Mouse (Mus musculus): ENCODE results near the gene Dpm2. TPM values are rescaled to one million over a fixed set of nuclear protein-coding genes. Genes with fewer than 3 reads are reported as not detected.
A peak's percentile ranks its signal among the peaks of the same experiment; 100 is the strongest.

Dpm2 gene
- total and polyA plus RNA-seq, 2 experiments from 2014 or later: 64.1 to 146 TPM

- no peaks in the 10 kb centered on the region for H3K36me3 ChIP-seq (ENCODE audit: insufficient read depth, low read length)
- peak overlapping the region; percentile 36; the same call in 1 of the 2 replicates for H3K27ac ChIP-seq
- 68% methylated on average over 7 of the region's 7 CpGs for WGBS
- no peaks in the 10 kb centered on the region for H3K4me1 ChIP-seq (ENCODE audit: insufficient read depth, low read length)
- TF ChIP-seq CTCF (IDR thresholded peaks at IDR 0.05; ENCODE audit: low read depth): no peak
- ATAC-seq: no peak
- no peak overlapping the region for H3K9ac ChIP-seq (replicated peaks; ENCODE audit: low read length)
- no peaks in the 10 kb centered on the region for H3K27me3 ChIP-seq (ENCODE audit: insufficient read depth, low read length)
- no peak overlapping the region for H3K4me2 ChIP-seq (ENCODE audit: low read depth, low read length)
- no peaks in the 10 kb centered on the region for H3K9me3 ChIP-seq (ENCODE audit: low read length)
- DNase-seq (ENCODE audit: low spot score): no peak
- no peak overlapping the region for H3K4me3 ChIP-seq (ENCODE audit: low read length)
Observed at GRCm38 (mm10) chr2:32556019-32556418, 14.6 kb upstream of the Dpm2 start.

DNA sequence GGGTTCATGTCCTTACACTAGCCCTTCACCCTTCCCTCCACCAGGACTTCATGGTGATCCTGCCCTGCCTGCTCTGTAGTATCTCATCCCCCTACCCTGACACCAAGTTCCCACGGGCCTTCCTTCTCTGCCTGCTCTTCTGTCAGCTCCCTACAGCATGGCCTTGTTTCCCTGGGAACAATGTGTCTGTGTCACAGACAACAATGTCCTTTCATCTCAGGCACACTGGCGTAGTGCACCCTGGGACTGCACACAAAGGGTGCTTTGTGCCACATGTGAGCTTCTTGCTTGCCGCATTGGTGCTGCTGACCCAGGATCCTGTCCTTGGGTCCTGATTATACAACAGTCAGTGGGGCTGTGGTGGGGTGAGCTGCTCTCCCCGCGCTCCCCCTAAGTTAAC is 11.1 kb upstream of the Dpm2 start:
- DNase-seq (ENCODE audit: low spot score) (peak; percentile 65), ATAC-seq (peak; percentile 93)
- peak overlapping the region; percentile 83 for H3K27ac ChIP-seq
- H3K27me3 ChIP-seq (ENCODE audit: insufficient read depth, low read length): no peaks in the 10 kb centered on the region
- 0 out of 2 replicates have a peak overlapping the region, but pooled peaks have one; percentile 18 for H3K9ac ChIP-seq (replicated peaks; ENCODE audit: low read length)
- no peak overlapping the region for H3K4me3 ChIP-seq (ENCODE audit: low read length)
- H3K4me2 ChIP-seq (ENCODE audit: low read depth, low read length): peak overlapping the region; percentile 13; the same call in 1 of the 2 replicates
- H3K36me3 ChIP-seq (ENCODE audit: insufficient read depth, low read length): peaks cover 11% of the 10 kb centered on the region; the same call in 1 of the 2 replicates
- no peak for TF ChIP-seq CTCF (IDR thresholded peaks at IDR 0.05; ENCODE audit: low read depth)
- no peaks in the 10 kb centered on the region for H3K4me1 ChIP-seq (ENCODE audit: insufficient read depth, low read length)
- no peaks in the 10 kb centered on the region for H3K9me3 ChIP-seq (ENCODE audit: low read length)
- 16% methylated on average over 5 of the region's 5 CpGs for WGBS

DNA sequence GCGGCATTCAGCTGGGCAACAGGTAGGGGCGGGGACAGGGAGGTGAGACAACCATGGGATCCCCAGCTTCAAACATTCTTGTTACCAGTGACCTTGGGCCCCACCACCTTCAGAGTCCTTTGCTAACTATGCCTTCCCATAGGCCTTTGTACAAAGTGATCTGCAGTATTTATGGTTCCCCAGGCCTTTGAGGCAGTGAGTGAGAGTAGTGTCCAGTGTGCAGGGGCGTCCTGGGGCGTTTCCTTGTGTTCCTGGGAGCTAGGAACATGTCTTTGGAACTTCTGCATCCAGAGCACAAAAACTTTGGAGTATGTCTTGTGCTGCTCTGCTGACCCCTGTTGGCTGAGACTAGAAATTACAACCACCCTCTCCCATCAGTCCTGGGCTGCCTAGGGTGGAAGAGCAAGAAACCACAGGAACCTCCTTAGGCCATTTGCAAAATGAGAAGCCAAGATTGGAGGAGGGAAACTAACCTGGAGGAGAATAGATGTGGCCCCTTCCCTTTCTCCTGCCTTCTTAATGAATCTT is 4.1 kb upstream of the Dpm2 start:
- peak; percentile 85 for DNase-seq (ENCODE audit: low spot score)
- ATAC-seq: peak; percentile 48; the same call in 1 of the 2 replicates
- Histone ChIP-seq H3K36me3 (ENCODE audit: insufficient read depth, low read length) (peaks cover 46% of the 10 kb centered on the region), H3K9me3 (ENCODE audit: low read length) (no peaks in the 10 kb centered on the region), H3K4me2 (ENCODE audit: low read depth, low read length) (no peak overlapping the region), H3K4me3 (ENCODE audit: low read length) (no peak overlapping the region), H3K9ac (replicated peaks; ENCODE audit: low read length) (no peak overlapping the region), H3K27ac (no peak overlapping the region), H3K27me3 (ENCODE audit: insufficient read depth, low read length) (no peaks in the 10 kb centered on the region), H3K4me1 (ENCODE audit: insufficient read depth, low read length) (peaks cover 4% of the 10 kb centered on the region; the same call in 1 of the 2 replicates)
- peak; percentile 92 for TF ChIP-seq CTCF (IDR thresholded peaks at IDR 0.05; ENCODE audit: low read depth)
- 49% methylated on average over 4 of the region's 4 CpGs for WGBS

DNA sequence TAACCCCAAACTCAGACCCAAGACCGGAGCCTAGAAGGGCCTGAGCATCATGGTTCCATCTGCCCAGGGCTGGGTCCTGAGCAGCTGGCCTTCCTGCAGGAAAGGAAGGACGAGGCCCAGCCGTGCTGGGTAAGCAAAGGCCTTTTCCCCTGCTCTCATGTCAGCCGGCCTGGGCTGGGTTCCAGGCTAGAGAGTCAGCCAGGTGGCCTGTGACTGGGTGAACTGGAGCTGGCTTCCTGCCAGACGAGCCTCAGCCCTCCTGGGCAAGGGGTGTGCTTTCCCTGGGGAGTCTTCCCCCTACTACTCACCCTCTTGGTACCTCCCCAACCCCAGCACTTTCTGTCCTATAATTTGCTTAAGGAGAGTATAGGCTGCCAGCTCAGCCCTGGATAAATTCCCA is 2.5 kb upstream of the Dpm2 start:
- TF ChIP-seq CTCF (IDR thresholded peaks at IDR 0.05; ENCODE audit: low read depth): no peak
- Histone ChIP-seq H3K36me3 (ENCODE audit: insufficient read depth, low read length) (peaks cover 46% of the 10 kb centered on the region), H3K9me3 (ENCODE audit: low read length) (no peaks in the 10 kb centered on the region), H3K27ac (no peak overlapping the region), H3K4me3 (ENCODE audit: low read length) (no peak overlapping the region), H3K9ac (replicated peaks; ENCODE audit: low read length) (no peak overlapping the region), H3K4me2 (ENCODE audit: low read depth, low read length) (no peak overlapping the region), H3K4me1 (ENCODE audit: insufficient read depth, low read length) (peaks cover 11% of the 10 kb centered on the region), H3K27me3 (ENCODE audit: insufficient read depth, low read length) (no peaks in the 10 kb centered on the region)
- no peak for ATAC-seq
- 45% methylated on average over 5 of the region's 5 CpGs for WGBS
- DNase-seq (ENCODE audit: low spot score): no peak

DNA sequence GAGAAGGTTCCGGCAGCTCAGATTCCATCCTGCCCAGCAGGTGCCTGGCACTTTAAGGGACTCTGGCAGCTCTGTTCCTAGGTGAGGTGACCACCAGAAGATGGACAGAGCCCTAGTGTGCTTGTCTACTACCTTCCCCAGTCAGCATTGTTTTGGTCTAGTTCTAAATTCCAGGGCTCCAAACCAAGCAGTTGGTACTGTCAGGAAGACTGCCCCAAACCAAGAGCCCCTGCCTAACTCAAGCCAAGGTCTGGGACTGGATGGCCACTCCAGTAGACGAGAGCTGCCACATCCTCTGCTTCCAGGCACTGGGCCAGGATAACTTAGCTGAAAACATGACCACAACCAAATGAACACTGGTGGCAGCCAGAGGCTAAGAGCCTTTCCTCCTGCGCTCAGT is 1.7 kb upstream of the Dpm2 start:
- H3K27ac ChIP-seq: no peak overlapping the region
- H3K9me3 ChIP-seq (ENCODE audit: low read length): no peaks in the 10 kb centered on the region
- no peak for DNase-seq (ENCODE audit: low spot score)
- TF ChIP-seq CTCF (IDR thresholded peaks at IDR 0.05; ENCODE audit: low read depth): no peak
- 77% methylated on average over 3 of the region's 3 CpGs for WGBS
- no peaks in the 10 kb centered on the region for H3K27me3 ChIP-seq (ENCODE audit: insufficient read depth, low read length)
- ATAC-seq: no peak
- H3K9ac ChIP-seq (replicated peaks; ENCODE audit: low read length): no peak overlapping the region
- no peak overlapping the region for H3K4me3 ChIP-seq (ENCODE audit: low read length)
- H3K4me2 ChIP-seq (ENCODE audit: low read depth, low read length): no peak overlapping the region
- H3K36me3 ChIP-seq (ENCODE audit: insufficient read depth, low read length): peaks cover 39% of the 10 kb centered on the region
- peaks cover 11% of the 10 kb centered on the region for H3K4me1 ChIP-seq (ENCODE audit: insufficient read depth, low read length)

DNA sequence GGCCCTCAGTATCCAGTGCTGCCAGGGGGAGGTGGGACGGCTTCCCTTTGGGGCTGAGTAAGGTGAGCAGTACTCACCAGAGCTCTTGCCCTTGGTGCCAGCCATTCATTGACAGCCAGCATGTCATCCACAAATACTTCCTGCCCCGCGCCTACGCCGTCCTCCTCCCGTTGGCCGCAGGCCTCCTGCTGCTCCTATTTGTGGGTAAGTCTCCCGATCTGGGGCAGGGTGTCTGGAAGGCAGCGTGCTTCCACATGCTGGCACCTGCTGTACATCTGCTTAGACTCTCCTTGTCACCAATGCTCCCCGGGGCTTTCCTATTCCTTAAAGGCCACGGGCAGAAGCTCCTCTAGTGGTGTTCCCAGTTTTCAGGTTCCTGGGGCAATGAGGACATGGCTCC is 1.5 kb downstream of the Dpm2 start:
- DNase-seq (ENCODE audit: low spot score): no peak
- no peaks in the 10 kb centered on the region for H3K9me3 ChIP-seq (ENCODE audit: low read length)
- no peak overlapping the region for H3K4me3 ChIP-seq (ENCODE audit: low read length)
- peaks cover 15% of the 10 kb centered on the region for H3K4me1 ChIP-seq (ENCODE audit: insufficient read depth, low read length)
- peak overlapping the region; percentile 98 for H3K4me2 ChIP-seq (ENCODE audit: low read depth, low read length)
- TF ChIP-seq CTCF (IDR thresholded peaks at IDR 0.05; ENCODE audit: low read depth): no peak
- ATAC-seq: no peak
- H3K27ac ChIP-seq: no peak overlapping the region
- H3K27me3 ChIP-seq (ENCODE audit: insufficient read depth, low read length): no peaks in the 10 kb centered on the region
- 0 out of 2 replicates have a peak overlapping the region, but pooled peaks have one; percentile 84 for H3K9ac ChIP-seq (replicated peaks; ENCODE audit: low read length)
- 90% methylated on average over 11 of the region's 11 CpGs for WGBS
- peaks cover 19% of the 10 kb centered on the region for H3K36me3 ChIP-seq (ENCODE audit: insufficient read depth, low read length)

GRCm38 (mm10) chr2:32574497-32574896 is 3.8 kb downstream of the Dpm2 start, which contains the start of gene Pip5kl1:
Gene Pip5kl1, plus strand, starts transcription at chr2:32574797.
- TF ChIP-seq CTCF (IDR thresholded peaks at IDR 0.05; ENCODE audit: low read depth): no peak
- ATAC-seq: no peak
- H3K9me3 ChIP-seq (ENCODE audit: low read length): no peaks in the 10 kb centered on the region
- peak within 1 kb of the TSS; percentile 90 for H3K4me2 ChIP-seq (ENCODE audit: low read depth, low read length)
- 77% methylated on average over 6 of the region's 6 CpGs for WGBS
- peak within 1 kb of the TSS; percentile 65 for H3K9ac ChIP-seq (replicated peaks; ENCODE audit: low read length)
- no peaks in the 10 kb centered on the region for H3K27me3 ChIP-seq (ENCODE audit: insufficient read depth, low read length)
- peak within 1 kb of the TSS; percentile 48 for H3K4me3 ChIP-seq (ENCODE audit: low read length)
- no peaks in the 10 kb centered on the region for H3K36me3 ChIP-seq (ENCODE audit: insufficient read depth, low read length)
- no peak for DNase-seq (ENCODE audit: low spot score)
- peak within 1 kb of the TSS; percentile 73 for H3K27ac ChIP-seq
- H3K4me1 ChIP-seq (ENCODE audit: insufficient read depth, low read length): peaks cover 15% of the 10 kb centered on the region
